10 mouse cellular contexts compared by ENCODE assay signal in genomic region chr14:118804351-118804750, GRCm38 (mm10). TPM values are rescaled to one million over a fixed set of nuclear protein-coding genes. Genes with fewer than 3 reads are reported as not detected.
A peak's percentile ranks its signal among the peaks of the same experiment; 100 is the strongest.
DNase-seq lines count a peak whose midpoint lies in the region; ATAC-seq and TF ChIP-seq lines count a peak whose summit lies in the region.
"Had no signal": no experiment of that assay in that cellular context is flagged by ENCODE, and none has a peak within 500 bp of the region (broad histone marks: within the 10 kb centered on the region; RNA-seq: fewer than 3 reads in every experiment).

No protein-coding gene starts in this region.

- no peak overlapping the region for H3K4me3 ChIP-seq in lung, postnatal 0 days (ENCODE audit: low read depth, low read length)
- no peak overlapping the region for H3K4me3 ChIP-seq in midbrain, embryonic 13.5 days (replicated peaks)
- H3K4me3 ChIP-seq: neural tube, embryonic 12.5 days had no signal

- ATAC-seq in lung, postnatal 0 days, result no peak
- ATAC-seq in midbrain, embryonic 13.5 days, result 0 out of 2 replicates have a peak, but pooled peaks have one; percentile 58

- 33% methylated on average over 6 of the region's 6 CpGs for WGBS in lung, postnatal 0 days
- WGBS in midbrain, embryonic 13.5 days, result 24% methylated on average over 6 of the region's 6 CpGs

- no peak overlapping the region for H3K9ac ChIP-seq in lung, postnatal 0 days (replicated peaks; ENCODE audit: low read depth)
- H3K9ac ChIP-seq in midbrain, embryonic 13.5 days (replicated peaks), result no peak overlapping the region
- H3K9ac ChIP-seq: neural tube, embryonic 12.5 days had no signal

- TF ChIP-seq EP300 in lung, postnatal 0 days (IDR thresholded peaks at IDR 0.05), result no peak

- H3K27ac ChIP-seq in lung, postnatal 0 days (ENCODE audit: low read length), result no peak overlapping the region
- no peak overlapping the region for H3K27ac ChIP-seq in midbrain, embryonic 13.5 days
- H3K27ac ChIP-seq: neural tube, embryonic 12.5 days had no signal

- no peak overlapping the region for H3K4me2 ChIP-seq in lung, postnatal 0 days (replicated peaks; ENCODE audit: low read depth, low read length)
- H3K4me2 ChIP-seq in midbrain, embryonic 13.5 days (replicated peaks), result no peak overlapping the region
- H3K4me2 ChIP-seq: neural tube, embryonic 12.5 days had no signal

- peak; percentile 41 for TF ChIP-seq CTCF in lung, postnatal 0 days (IDR thresholded peaks at IDR 0.05)

- H3K4me1 ChIP-seq in lung, postnatal 0 days (ENCODE audit: insufficient read depth, low read depth, low read length), result no peaks in the 10 kb centered on the region
- H3K4me1 ChIP-seq in midbrain, embryonic 13.5 days (replicated peaks), result 0 out of 2 replicates have a peak, but pooled peaks cover 6% of the 10 kb centered on the region
- H3K4me1 ChIP-seq: neural tube, embryonic 12.5 days had no signal

- no peaks in the 10 kb centered on the region for H3K36me3 ChIP-seq in lung, postnatal 0 days (ENCODE audit: insufficient read depth, low read length)
- H3K36me3 ChIP-seq in midbrain, embryonic 13.5 days, result no peaks in the 10 kb centered on the region
- H3K36me3 ChIP-seq: neural tube, embryonic 12.5 days had no signal

- DNase-seq in adrenal gland, postnatal 14 days, result peak; percentile 28
- no peak for DNase-seq in adrenal gland, postnatal 36 days
- no peak for DNase-seq in lung, postnatal 0 days (ENCODE audit: low spot score)
- no peak for DNase-seq in lung, postnatal 4 days
- DNase-seq in kidney, adult 11 months, result peak; percentile 72
- no peak for DNase-seq in adipocyte (ENCODE audit: low spot score)
- no peak for DNase-seq in adrenal gland, adult 8-10 months

- H3K9me3 ChIP-seq in lung, postnatal 0 days (ENCODE audit: low read length), result no peaks in the 10 kb centered on the region
- no peaks in the 10 kb centered on the region for H3K9me3 ChIP-seq in midbrain, embryonic 13.5 days
- H3K9me3 ChIP-seq: neural tube, embryonic 12.5 days had no signal

- H3K27me3 ChIP-seq in lung, postnatal 0 days (replicated peaks; ENCODE audit: insufficient read depth, low read length), result no peaks in the 10 kb centered on the region
- peaks cover 5% of the 10 kb centered on the region; the same call in 1 of the 2 replicates for H3K27me3 ChIP-seq in midbrain, embryonic 13.5 days
- H3K27me3 ChIP-seq: neural tube, embryonic 12.5 days had no signal

RNA-seq across cellular contexts. Expression of gene Cldn10, which starts 16.6 kb away (rescaled TPM):
- 0.37 and 1.2 TPM in 2 replicates for total RNA-seq in adrenal gland, postnatal 14 days (2021)
- total RNA-seq in adrenal gland, postnatal 36 days (2021), result 1 to 10 TPM in 1 of 2 experiments, under 1 TPM in 1; 0.56 to 2.0 TPM
- polyA plus RNA-seq in lung, postnatal 0 days (2015; fragmentation: Nextera tagmentation; extraction: Ambion mirVana), result 59.2 and 60.3 TPM in 2 replicates
- 0.99 and 1.0 TPM in 2 replicates for polyA plus RNA-seq in midbrain, embryonic 13.5 days (2015; fragmentation: Nextera tagmentation; extraction: Ambion mirVana)
- total RNA-seq in adrenal gland, adult 8-10 months (2022), result 1 to 10 TPM in 1 of 4 experiments, under 1 TPM in 3; 0.67 to 2.2 (median 0.89) TPM
- total RNA-seq: hematopoietic stem cell, adult 5-6 weeks had no signal

Comparison
In these comparisons a context has a peak if more than half of its experiments do, and no peak if none do; other contexts are left out.
1. DNase-seq: peak in adrenal gland, postnatal 14 days (single experiment) and kidney, adult 11 months (single experiment); none in adrenal gland, postnatal 36 days (0 of 2), lung, postnatal 0 days (single experiment), lung, postnatal 4 days (0 of 2), adipocyte (single experiment) and adrenal gland, adult 8-10 months (single experiment).